Mouse (Mus musculus): ENCODE results near the gene Gm12169.
"Not testable (repeated sequence)": the region's sequence is repeated elsewhere in the genome, so short reads cannot be mapped to it uniquely, and the experiment has no call there.

Gene Gm12169

GRCm38 (mm10) chr11:46523912-46524311 is at the start of gene Gm12169:
Gene Gm12169, plus strand, starts transcription at chr11:46524212.
- DNase-seq (ENCODE audit: low read depth, low spot score), result no peak

- DNase-seq (ENCODE audit: low read depth, low spot score), result no peak
Observed at GRCm38 (mm10) chr11:46474220-46474619, 49.8 kb upstream of the Gm12169 start.

- DNase-seq (ENCODE audit: low read depth, low spot score), result no peak
Observed at GRCm38 (mm10) chr11:46479311-46479710, 44.7 kb upstream of the Gm12169 start.

GRCm38 (mm10) chr11:46480517-46480916 is 43.5 kb upstream of the Gm12169 start:
- no peak for DNase-seq (ENCODE audit: low read depth, low spot score)

- DNase-seq (ENCODE audit: low read depth, low spot score), result no peak
Observed at GRCm38 (mm10) chr11:46488231-46488630, 35.8 kb upstream of the Gm12169 start.

- no peak for DNase-seq (ENCODE audit: low read depth, low spot score)
Observed at GRCm38 (mm10) chr11:46488650-46489049, 35.4 kb upstream of the Gm12169 start.

GRCm38 (mm10) chr11:46507146-46507545 is 16.9 kb upstream of the Gm12169 start:
- no peak for DNase-seq (ENCODE audit: low read depth, low spot score)

- DNase-seq (ENCODE audit: low read depth, low spot score), result no peak
Observed at GRCm38 (mm10) chr11:46509900-46510299, 14.1 kb upstream of the Gm12169 start.

- not testable (repeated sequence) for DNase-seq (ENCODE audit: low read depth, low spot score)
Observed at GRCm38 (mm10) chr11:46521341-46521740, 2.7 kb upstream of the Gm12169 start.

GRCm38 (mm10) chr11:46522719-46523118 is 1.3 kb upstream of the Gm12169 start:
- no peak for DNase-seq (ENCODE audit: low read depth, low spot score)

GRCm38 (mm10) chr11:46530149-46530548 is 6.1 kb downstream of the Gm12169 start:
- DNase-seq (ENCODE audit: low read depth, low spot score), result peak; percentile 5

- no peak for DNase-seq (ENCODE audit: low read depth, low spot score)
Observed at GRCm38 (mm10) chr11:46536978-46537377, 13.0 kb downstream of the Gm12169 start.

GRCm38 (mm10) chr11:46543530-46543929 is 19.5 kb downstream of the Gm12169 start:
- no peak for DNase-seq (ENCODE audit: low read depth, low spot score)

- no peak for DNase-seq (ENCODE audit: low read depth, low spot score)
Observed at GRCm38 (mm10) chr11:46549721-46550120, 25.7 kb downstream of the Gm12169 start.

- no peak for DNase-seq (ENCODE audit: low read depth, low spot score)
Observed at GRCm38 (mm10) chr11:46552741-46553140, 28.7 kb downstream of the Gm12169 start.

- DNase-seq (ENCODE audit: low read depth, low spot score), result no peak
Observed at GRCm38 (mm10) chr11:46561096-46561495, 37.1 kb downstream of the Gm12169 start.

- no peak for DNase-seq (ENCODE audit: low read depth, low spot score)
Observed at GRCm38 (mm10) chr11:46564671-46565070, 40.7 kb downstream of the Gm12169 start.

- no peak for DNase-seq (ENCODE audit: low read depth, low spot score)
Observed at GRCm38 (mm10) chr11:46565967-46566366, 42.0 kb downstream of the Gm12169 start.

- DNase-seq (ENCODE audit: low read depth, low spot score), result no peak
Observed at GRCm38 (mm10) chr11:46569107-46569506, 45.1 kb downstream of the Gm12169 start.

GRCm38 (mm10) chr11:46571327-46571726 is 47.3 kb downstream of the Gm12169 start, which contains the start of gene BC053393:
Gene BC053393, plus strand, starts transcription at chr11:46571536.
- DNase-seq (ENCODE audit: low read depth, low spot score), result no peak

GRCm38 (mm10) chr11:46578771-46579281 is 54.8 kb downstream of the Gm12169 start:
- DNase-seq (ENCODE audit: low read depth, low spot score), result no peak

GRCm38 (mm10) chr11:46580428-46580827 is 56.4 kb downstream of the Gm12169 start:
- no peak for DNase-seq (ENCODE audit: low read depth, low spot score)

- DNase-seq (ENCODE audit: low read depth, low spot score), result no peak
Observed at GRCm38 (mm10) chr11:46582741-46583140, 58.7 kb downstream of the Gm12169 start.
